Mouse (Mus musculus): ENCODE measurements at regions not wholly inside any gene's neighbourhood (a gene's known extent, or its start where the extent isn't known, plus 50 kb on each side); places are given as distances from the start of the nearest gene placed in this dataset.

- TF ChIP-seq ZNF384 (IDR thresholded peaks at IDR 0.05; ENCODE audit: low read depth, low read length) (no peak), CHD2 (IDR thresholded peaks at IDR 0.05; ENCODE audit: low read depth, low read length) (no peak), HCFC1 (IDR thresholded peaks at IDR 0.05; ENCODE audit: borderline replicate concordance, insufficient read depth, low read length) (no peak), ZC3H11A (IDR thresholded peaks at IDR 0.05; ENCODE audit: borderline replicate concordance, low read depth, low read length) (no peak)
These were observed 103.2 kb upstream of the Dpp10 start for GRCm38 (mm10) chr1:124148590-124148989.
